Mouse (Mus musculus): ENCODE measurements around the gene Hk2.

DNA sequence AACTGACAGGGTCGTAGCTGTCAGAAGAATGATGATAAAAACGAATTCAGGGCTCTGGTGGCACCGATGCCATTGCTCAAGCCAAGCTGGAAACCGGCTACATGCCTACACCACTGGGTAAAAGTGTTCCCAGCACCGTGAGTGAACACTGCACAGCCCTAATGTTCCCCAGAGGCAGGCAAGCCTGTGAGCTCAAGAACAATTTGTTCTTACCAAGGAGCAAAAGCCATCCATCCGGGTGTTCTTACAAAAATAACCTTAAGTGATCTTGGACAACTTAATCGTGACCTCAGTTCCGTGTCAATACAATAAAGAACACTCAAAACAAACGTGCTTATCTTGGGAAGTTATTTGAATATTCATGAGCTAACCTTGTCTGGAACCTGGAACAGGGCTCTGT, 3.2 kb downstream of the Hk2 start:
- no peak for TF ChIP-seq POLR2A (IDR thresholded peaks at IDR 0.05; ENCODE audit: extremely low read depth, insufficient read depth, low read length)
- TF ChIP-seq CTCF (IDR thresholded peaks at IDR 0.05; ENCODE audit: low read depth, low read length): no peak

Measured in liver, adult 2 months (tissue).